Mouse (Mus musculus): ENCODE results near the gene Ctf2. TPM values are rescaled to one million over a fixed set of nuclear protein-coding genes. Genes with fewer than 3 reads are reported as not detected.

Gene Ctf2
- polyA plus RNA-seq, 1 experiment from 2014 or later: 0.33 TPM

DNA sequence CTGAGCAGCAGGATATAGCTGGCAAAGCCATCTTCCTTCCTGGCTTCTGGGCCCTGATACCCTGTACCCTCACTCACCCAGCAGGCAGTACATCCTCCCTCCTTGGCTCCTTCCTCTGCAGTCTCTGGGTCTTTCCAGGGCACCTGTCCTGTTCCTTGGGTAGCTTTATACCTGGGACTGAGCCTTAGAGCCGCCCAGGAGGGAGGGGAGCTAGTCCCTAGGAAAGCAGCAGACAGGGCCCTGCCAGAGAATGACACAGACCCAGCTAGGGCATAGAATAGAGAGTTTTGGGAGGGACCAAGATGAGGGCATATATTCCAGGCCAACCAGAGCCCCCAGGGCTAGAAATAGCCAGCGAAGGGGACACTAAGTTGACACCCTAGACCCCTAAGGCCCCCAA is 6.5 kb downstream of the Ctf2 start:
- Histone ChIP-seq H3K36me3 (replicated peaks) (no peaks in the 10 kb centered on the region), H3K27me3 (ENCODE audit: poor library complexity, severe bottlenecking) (no peaks in the 10 kb centered on the region), H3K4me3 (no peak overlapping the region), H3K9me3 (no peaks in the 10 kb centered on the region), H3K4me1 (peaks cover 16% of the 10 kb centered on the region), H3K27ac (peak overlapping the region; percentile 26; the same call in 1 of the 2 replicates)
- DNase-seq (ENCODE audit: extremely low spot score, low spot score): no peak
- 48% methylated on average over 2 of the region's 2 CpGs for WGBS

GRCm38 (mm10) chr7:127719258-127719657 is 12.7 kb downstream of the Ctf2 start:
- DNase-seq (ENCODE audit: extremely low spot score, low spot score): no peak
- H3K4me1 ChIP-seq: peaks cover 23% of the 10 kb centered on the region
- H3K27ac ChIP-seq: no peak overlapping the region
- 94% methylated on average over 6 of the region's 6 CpGs for WGBS
- peaks cover 2% of the 10 kb centered on the region; the same call in 1 of the 2 replicates for H3K36me3 ChIP-seq (replicated peaks)
- no peaks in the 10 kb centered on the region for H3K9me3 ChIP-seq
- H3K4me3 ChIP-seq: no peak overlapping the region
- peaks cover 5% of the 10 kb centered on the region; the same call in 1 of the 2 replicates for H3K27me3 ChIP-seq (ENCODE audit: poor library complexity, severe bottlenecking)

GRCm38 (mm10) chr7:127718339-127718738 is 13.6 kb downstream of the Ctf2 start:
- H3K4me3 ChIP-seq: no peak overlapping the region
- 87% methylated on average over 6 of the region's 6 CpGs for WGBS
- H3K9me3 ChIP-seq: no peaks in the 10 kb centered on the region
- peaks cover 31% of the 10 kb centered on the region for H3K4me1 ChIP-seq
- peaks cover 5% of the 10 kb centered on the region; the same call in 1 of the 2 replicates for H3K27me3 ChIP-seq (ENCODE audit: poor library complexity, severe bottlenecking)
- DNase-seq (ENCODE audit: extremely low spot score, low spot score): no peak
- H3K36me3 ChIP-seq (replicated peaks): peaks cover 2% of the 10 kb centered on the region; the same call in 1 of the 2 replicates
- no peak overlapping the region for H3K27ac ChIP-seq

- no peaks in the 10 kb centered on the region for H3K9me3 ChIP-seq
- peaks cover 45% of the 10 kb centered on the region for H3K4me1 ChIP-seq
- peaks cover 2% of the 10 kb centered on the region; the same call in 1 of the 2 replicates for H3K36me3 ChIP-seq (replicated peaks)
- H3K27ac ChIP-seq: peak overlapping the region; percentile 84
- WGBS: 1% methylated on average over 41 of the region's 41 CpGs
- DNase-seq (ENCODE audit: extremely low spot score, low spot score): peak; percentile 71
- peak overlapping the region; percentile 53 for H3K4me3 ChIP-seq
- peaks cover 5% of the 10 kb centered on the region; the same call in 1 of the 2 replicates for H3K27me3 ChIP-seq (ENCODE audit: poor library complexity, severe bottlenecking)
These were observed 15.0 kb downstream of the Ctf2 start for GRCm38 (mm10) chr7:127716992-127717391.

DNA sequence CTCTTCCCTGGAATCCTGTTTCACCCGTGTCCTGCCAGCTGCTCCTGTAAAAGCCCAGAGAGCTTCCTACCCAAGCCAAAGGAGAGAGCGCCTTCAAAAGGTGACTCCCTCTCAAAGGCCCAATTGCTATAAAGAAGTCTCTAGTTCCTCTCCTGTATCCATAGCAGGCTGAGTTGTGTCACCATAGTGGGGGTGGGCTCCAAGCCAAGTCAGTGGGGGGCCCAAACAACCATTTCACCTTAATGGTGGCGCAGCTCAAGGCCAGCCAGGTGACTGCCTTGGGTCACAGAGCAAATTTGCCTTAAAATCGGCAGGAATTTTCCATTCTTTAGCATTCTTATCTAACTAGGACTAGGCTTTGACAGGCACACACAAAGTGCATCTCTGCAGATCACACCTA is 17.1 kb downstream of the Ctf2 start:
- H3K9me3 ChIP-seq: no peaks in the 10 kb centered on the region
- no peak for DNase-seq (ENCODE audit: extremely low spot score, low spot score)
- no peak overlapping the region; the same call in 1 of the 2 replicates for H3K4me3 ChIP-seq
- WGBS: 83% methylated on average over 4 of the region's 4 CpGs
- peaks cover 5% of the 10 kb centered on the region; the same call in 1 of the 2 replicates for H3K27me3 ChIP-seq (ENCODE audit: poor library complexity, severe bottlenecking)
- peaks cover 59% of the 10 kb centered on the region for H3K4me1 ChIP-seq
- peaks cover 2% of the 10 kb centered on the region; the same call in 1 of the 2 replicates for H3K36me3 ChIP-seq (replicated peaks)
- no peak overlapping the region for H3K27ac ChIP-seq

DNA sequence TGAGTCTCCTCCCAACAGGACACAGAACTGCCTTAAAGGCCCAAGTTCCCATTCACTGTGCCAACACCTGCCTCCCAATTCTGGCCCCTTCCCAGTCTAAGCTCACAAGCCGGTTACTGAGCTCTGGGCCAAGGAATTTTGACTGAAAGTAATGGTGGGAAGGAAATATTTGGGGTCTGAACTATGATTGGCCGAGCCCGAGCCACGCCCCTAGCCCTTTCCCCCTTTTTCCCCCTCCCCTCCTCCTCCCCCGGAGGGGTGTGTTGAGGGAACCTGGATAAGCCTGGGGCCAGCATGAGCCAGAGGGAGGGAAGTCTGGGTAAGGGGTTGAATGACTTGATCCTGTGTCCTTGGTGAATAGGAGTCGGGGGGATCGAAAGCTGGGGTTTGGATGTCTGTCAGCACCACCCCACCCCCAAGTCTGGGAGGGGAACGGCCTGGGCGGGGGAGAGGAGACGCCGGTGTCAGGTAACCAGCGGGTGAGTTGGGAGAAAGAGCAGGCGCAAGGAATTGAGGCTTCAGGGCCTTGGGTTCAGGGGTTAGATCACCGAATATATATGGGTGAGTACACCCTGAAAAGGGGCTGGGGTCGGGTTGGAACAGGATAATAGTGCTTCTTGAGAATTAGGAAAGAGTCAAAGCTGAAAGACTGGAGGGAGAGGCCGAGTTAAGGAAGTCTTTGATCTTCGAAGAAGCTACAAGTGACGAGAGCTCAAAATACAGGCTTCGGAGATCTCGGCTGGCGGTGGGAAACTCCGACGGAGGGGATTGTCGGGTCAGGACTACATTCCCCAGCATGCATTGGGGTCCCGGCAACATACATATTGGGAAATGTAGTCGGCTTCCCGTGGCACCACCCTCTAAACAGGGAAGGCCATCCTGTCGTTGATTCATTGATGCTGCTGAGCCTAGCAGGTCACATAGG is 19.2 kb downstream of the Ctf2 start, which contains the start of gene Ctf1:
Gene Ctf1 (plus strand): TSS at position 276 of the 925 bp plus-strand sequence.
- WGBS: under 1% methylated on average over 28 of the region's 28 CpGs
- Histone ChIP-seq H3K4me3 (peak within 1 kb of the TSS; percentile 53), H3K9me3 (no peaks in the 10 kb centered on the region), H3K27me3 (ENCODE audit: poor library complexity, severe bottlenecking) (peaks cover 5% of the 10 kb centered on the region; the same call in 1 of the 2 replicates), H3K36me3 (replicated peaks) (0 out of 2 replicates have a peak, but pooled peaks cover 2% of the 10 kb centered on the region), H3K4me1 (peaks cover 69% of the 10 kb centered on the region), H3K27ac (peak within 1 kb of the TSS; percentile 88)
- DNase-seq (ENCODE audit: extremely low spot score, low spot score): peak; percentile 84

DNA sequence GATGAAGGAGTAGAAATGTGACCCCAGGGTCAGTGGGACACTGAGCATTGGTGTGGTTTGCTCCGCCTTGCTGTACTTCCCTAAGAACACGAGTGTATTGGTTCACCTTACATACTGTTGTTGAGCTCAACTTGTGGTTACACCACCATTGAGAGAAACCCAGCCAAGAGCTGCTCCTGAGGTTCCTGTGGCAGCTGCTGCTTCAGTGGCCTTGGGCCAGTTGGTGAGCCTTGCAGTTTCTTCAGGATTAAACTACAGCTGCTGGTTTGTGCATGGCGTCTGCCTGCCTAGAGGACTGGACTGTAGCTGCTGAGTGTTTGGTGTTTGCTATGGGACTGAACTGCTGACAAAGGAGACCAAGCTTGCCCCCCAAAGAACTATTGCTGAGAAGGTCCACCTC is 20.5 kb downstream of the Ctf2 start:
- Histone ChIP-seq H3K27me3 (ENCODE audit: poor library complexity, severe bottlenecking) (no peaks in the 10 kb centered on the region), H3K4me3 (no peak overlapping the region), H3K36me3 (replicated peaks) (peaks cover 9% of the 10 kb centered on the region), H3K9me3 (no peaks in the 10 kb centered on the region), H3K27ac (peak overlapping the region; percentile 88), H3K4me1 (peaks cover 69% of the 10 kb centered on the region)
- WGBS: 75% methylated on average over 3 of the region's 3 CpGs
- no peak for DNase-seq (ENCODE audit: extremely low spot score, low spot score)

DNA sequence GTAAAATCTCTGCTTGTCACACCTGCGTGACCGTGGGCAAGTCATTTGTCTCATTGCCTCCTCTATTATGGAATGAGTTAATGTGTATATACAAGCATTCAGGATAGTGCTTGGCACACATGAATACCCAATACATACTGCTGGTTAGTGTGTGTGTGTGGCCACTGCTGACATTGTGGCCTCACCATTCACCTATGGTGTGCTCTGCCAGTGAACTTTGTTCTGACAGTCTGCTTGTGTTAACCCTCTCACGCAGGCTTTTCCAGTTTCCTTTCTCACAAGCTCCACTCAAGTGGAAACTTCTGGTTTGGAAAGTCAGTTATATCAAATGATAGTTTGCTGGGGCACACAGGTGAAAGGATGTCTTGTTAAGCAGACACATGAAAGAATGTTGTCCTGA is 20.9 kb downstream of the Ctf2 start:
- Histone ChIP-seq H3K36me3 (replicated peaks) (peaks cover 14% of the 10 kb centered on the region), H3K9me3 (no peaks in the 10 kb centered on the region), H3K27ac (no peak overlapping the region), H3K27me3 (ENCODE audit: poor library complexity, severe bottlenecking) (no peaks in the 10 kb centered on the region), H3K4me1 (peaks cover 72% of the 10 kb centered on the region), H3K4me3 (no peak overlapping the region)
- DNase-seq (ENCODE audit: extremely low spot score, low spot score): no peak
- 94% methylated on average over 3 of the region's 3 CpGs for WGBS

DNA sequence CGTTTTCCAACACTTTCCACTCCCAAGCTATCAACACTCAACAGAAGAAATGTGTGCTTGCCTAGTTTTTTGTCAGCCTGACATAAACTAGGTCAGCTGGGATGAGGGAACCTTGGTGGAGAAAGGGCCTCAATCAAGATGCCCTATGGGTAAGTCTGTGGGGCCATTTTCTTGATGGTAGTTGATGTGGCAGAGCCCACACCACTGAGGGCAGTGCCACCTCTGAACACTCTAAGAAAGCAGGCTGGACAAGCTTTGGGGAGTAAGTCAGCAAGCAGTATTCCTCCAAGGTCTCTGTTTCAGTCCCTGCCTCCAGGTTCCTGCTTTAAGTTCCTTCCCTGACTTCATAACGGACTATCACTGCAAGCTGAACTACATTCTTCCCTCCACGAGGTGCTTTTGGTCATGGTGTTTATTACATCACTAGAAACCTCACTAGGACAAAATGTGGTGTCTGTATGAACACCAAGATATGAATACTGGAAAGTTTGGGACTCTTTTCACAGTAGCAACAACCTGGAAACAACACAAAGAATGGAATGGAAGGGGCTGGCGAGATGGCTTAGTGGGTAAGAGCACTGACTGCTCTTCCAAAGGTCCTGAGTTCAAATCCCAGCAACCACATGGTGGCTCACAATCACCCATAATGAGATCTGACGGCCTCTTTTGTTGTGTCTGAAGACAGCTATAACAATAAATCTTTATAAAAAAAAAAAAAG is 22.5 kb downstream of the Ctf2 start:
- peak overlapping the region; percentile 68 for H3K4me3 ChIP-seq
- peak overlapping the region; percentile 95 for H3K27ac ChIP-seq
- peaks cover 27% of the 10 kb centered on the region for H3K36me3 ChIP-seq (replicated peaks)
- no peaks in the 10 kb centered on the region for H3K27me3 ChIP-seq (ENCODE audit: poor library complexity, severe bottlenecking)
- WGBS: 83% methylated on average over 5 of the region's 5 CpGs
- H3K9me3 ChIP-seq: no peaks in the 10 kb centered on the region
- DNase-seq (ENCODE audit: extremely low spot score, low spot score): no peak
- H3K4me1 ChIP-seq: peaks cover 65% of the 10 kb centered on the region

- Histone ChIP-seq H3K27ac (peak within 1 kb of the TSS; percentile 95), H3K36me3 (replicated peaks) (peaks cover 36% of the 10 kb centered on the region), H3K4me1 (peaks cover 58% of the 10 kb centered on the region), H3K9me3 (no peaks in the 10 kb centered on the region), H3K27me3 (ENCODE audit: poor library complexity, severe bottlenecking) (no peaks in the 10 kb centered on the region), H3K4me3 (peak within 1 kb of the TSS; percentile 68)
- DNase-seq (ENCODE audit: extremely low spot score, low spot score): peak; percentile 91
- WGBS: under 1% methylated on average over 89 of the region's 90 CpGs
These were observed 23.5 kb downstream of the Ctf2 start, which contains the start of gene Bcl7c for GRCm38 (mm10) chr7:127708207-127709078. Gene Bcl7c, minus strand, starts transcription at chr7:127708933.

DNA sequence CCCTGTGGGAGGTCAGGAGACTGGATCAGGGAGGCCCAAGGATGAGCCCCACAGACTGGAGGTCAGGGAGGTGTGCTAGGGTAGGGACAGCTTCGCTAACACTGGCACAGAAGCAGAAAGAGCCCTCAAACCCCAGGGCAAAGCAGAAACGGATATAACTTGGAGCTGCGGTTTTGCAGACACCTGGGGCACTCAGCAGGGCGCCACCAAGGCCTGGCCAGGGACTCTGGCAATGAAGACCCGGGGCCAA is 24.1 kb downstream of the Ctf2 start:
- WGBS: under 1% methylated on average over 5 of the region's 5 CpGs
- Histone ChIP-seq H3K36me3 (replicated peaks) (peaks cover 42% of the 10 kb centered on the region), H3K4me3 (peak overlapping the region; percentile 68), H3K9me3 (no peaks in the 10 kb centered on the region), H3K27ac (peak overlapping the region; percentile 95), H3K4me1 (peaks cover 52% of the 10 kb centered on the region), H3K27me3 (ENCODE audit: poor library complexity, severe bottlenecking) (no peaks in the 10 kb centered on the region)
- no peak for DNase-seq (ENCODE audit: extremely low spot score, low spot score)

All from forebrain, embryonic 10.5 days (tissue).